Mouse (Mus musculus) CH12.LX (cell line): ENCODE data around the gene Tmem189.

Experiments
- CTCF ChIP-seq, 2 experiments: IDR thresholded peaks in 1 of 2; conservative IDR thresholded peaks in 1 of 2; 2 replicates each; pipeline ENCODE4 v1.5.1; 2011 to 2012; ENCODE audit warnings: low read depth in 2 of 2, low read length in 2 of 2, improper control_type of control experiment in 1 of 2, inconsistent platforms in 1 of 2, mild to moderate bottlenecking in 1 of 2, moderate library complexity in 1 of 2
- ELF1 ChIP-seq: IDR thresholded peaks from 2 replicates; pipeline ENCODE4 v1.6.1; 2014; ENCODE audit warnings: low read depth, mild to moderate bottlenecking, inconsistent platforms, low read length, improper control_type of control experiment
- EP300 ChIP-seq: IDR thresholded peaks from 2 replicates; pipeline ENCODE4 v1.6.1; 2011; ENCODE audit warnings: low read length, improper control_type of control experiment
- MAFK ChIP-seq: IDR thresholded peaks from 2 replicates; pipeline ENCODE4 v1.6.1; 2011; ENCODE audit warnings: low read length, improper control_type of control experiment; ENCODE audit not compliant: insufficient replicate concordance
- MAX ChIP-seq: IDR thresholded peaks from 2 replicates; pipeline ENCODE4 v1.6.1; 2011; ENCODE audit warnings: low read length, improper control_type of control experiment
- MAZ ChIP-seq: IDR thresholded peaks from 2 replicates; pipeline ENCODE4 v1.6.1; 2012; ENCODE audit warnings: low read depth, mild to moderate bottlenecking, inconsistent platforms, low read length, improper control_type of control experiment, moderate library complexity
- PAX5 ChIP-seq: IDR thresholded peaks from 2 replicates; pipeline ENCODE4 v1.6.1; 2012; ENCODE audit warnings: low read length, inconsistent platforms, mixed read lengths
- POLR2A ChIP-seq: IDR thresholded peaks from 2 replicates; pipeline ENCODE4 v1.6.1; 2011; ENCODE audit warnings: low read depth, mild to moderate bottlenecking, improper control_type of control experiment, low read length
- RAD21 ChIP-seq: IDR thresholded peaks from 2 replicates; pipeline ENCODE4 v1.6.1; 2011; ENCODE audit warnings: low read depth, mild to moderate bottlenecking, low read length, improper control_type of control experiment, moderate library complexity
- RCOR1 ChIP-seq: conservative IDR thresholded peaks from 2 replicates; pipeline ENCODE4 v1.6.1; 2012; ENCODE audit warnings: low read depth, mild to moderate bottlenecking, inconsistent platforms, low read length, improper control_type of control experiment
- SMC3 ChIP-seq: IDR thresholded peaks from 2 replicates; pipeline ENCODE4 v1.6.1; 2011; ENCODE audit warnings: low read depth, low read length, improper control_type of control experiment
- TCF12 ChIP-seq: IDR thresholded peaks from 2 replicates; pipeline ENCODE4 v1.6.1; 2014; ENCODE audit warnings: low read depth, mild to moderate bottlenecking, inconsistent platforms, low read length, improper control_type of control experiment

DNA sequence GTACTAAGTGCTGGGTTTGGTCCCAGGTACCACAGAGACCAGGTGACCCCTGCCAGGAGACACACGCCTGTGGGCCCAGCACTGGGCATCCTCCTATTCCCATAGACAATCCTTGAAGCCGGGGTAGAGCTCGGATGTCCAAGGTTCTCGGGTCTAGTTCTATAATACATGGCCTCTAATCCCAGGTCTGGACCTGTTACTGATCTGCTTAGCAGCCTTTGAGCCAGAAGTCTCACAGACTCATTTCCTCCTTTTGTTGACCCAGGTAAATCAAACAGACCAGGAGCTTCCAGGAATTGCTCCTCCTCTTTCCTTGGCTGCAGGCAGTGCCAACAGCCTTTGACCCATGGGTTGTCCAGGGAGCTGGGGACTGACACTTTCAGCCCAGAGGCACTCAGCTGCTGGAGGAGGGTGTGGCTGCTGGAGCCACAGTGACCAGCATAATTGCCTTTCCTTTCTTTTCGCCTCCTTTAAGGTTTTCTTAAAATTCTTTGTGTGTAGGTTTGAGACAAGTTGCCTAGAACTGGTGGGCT lies 18.5 kb downstream of the Tmem189 start:
- TF ChIP-seq MAX (no peak), CTCF (conservative IDR thresholded peaks at IDR 0.05 in 1 of 2, IDR thresholded peaks at IDR 0.05 in 1 of 2; ENCODE audit: low read depth in 2 of 2, low read length in 2 of 2) (no peak), RAD21 (no peak), ELF1 (no peak), POLR2A (no peak), MAZ (no peak), RCOR1 (no peak), TCF12 (no peak), PAX5 (no peak), EP300 (no peak), SMC3 (no peak), MAFK (no peak)
